Mouse (Mus musculus): ENCODE measurements around the gene Agap1.

Gene Agap1

DNA sequence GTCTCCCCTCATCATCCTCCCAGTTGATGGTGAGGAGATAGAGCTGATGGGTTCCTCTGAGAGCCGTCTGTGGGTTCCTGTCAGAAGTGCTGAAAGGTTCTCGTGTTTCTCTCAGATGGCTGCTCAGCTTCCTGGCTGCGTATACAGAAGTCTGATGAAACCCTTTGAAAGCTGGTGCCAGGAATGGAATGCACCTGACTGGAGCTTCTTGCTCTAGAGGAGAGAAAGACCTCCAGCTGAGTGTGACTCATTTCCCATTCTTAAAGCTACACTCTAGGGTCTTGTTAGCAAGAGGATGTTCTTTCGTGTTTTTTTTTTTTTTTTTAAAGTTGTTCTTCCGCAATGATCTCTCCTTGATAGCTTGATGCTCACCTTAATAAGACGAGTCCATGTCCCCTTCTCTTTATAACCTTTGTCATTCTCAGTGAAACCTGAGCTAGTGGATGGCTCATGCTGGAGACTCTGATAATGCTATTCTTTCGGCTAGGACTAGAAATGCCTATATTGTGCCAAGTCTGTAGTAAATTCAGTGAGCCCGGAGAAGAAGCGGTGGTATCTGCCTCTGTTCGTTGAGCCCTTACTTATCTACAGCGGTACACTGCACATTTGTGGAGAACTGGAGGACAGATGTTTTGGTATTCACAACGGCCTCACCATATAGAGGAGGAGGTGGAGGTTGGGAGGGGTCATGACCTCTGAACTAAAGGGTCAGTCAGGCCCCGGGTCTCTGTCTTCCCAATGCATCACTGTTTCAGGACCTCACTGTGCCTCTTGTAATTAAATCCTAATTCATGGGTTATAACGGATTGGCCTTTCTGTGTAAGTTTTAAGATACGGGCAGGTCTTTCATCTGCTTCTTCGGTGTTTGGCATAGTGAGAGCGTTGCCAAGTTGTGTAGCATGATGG lies 2.8 kb downstream of the Agap1 start:
- no peak for DNase-seq (ENCODE audit: low spot score in 2 of 2)

DNA sequence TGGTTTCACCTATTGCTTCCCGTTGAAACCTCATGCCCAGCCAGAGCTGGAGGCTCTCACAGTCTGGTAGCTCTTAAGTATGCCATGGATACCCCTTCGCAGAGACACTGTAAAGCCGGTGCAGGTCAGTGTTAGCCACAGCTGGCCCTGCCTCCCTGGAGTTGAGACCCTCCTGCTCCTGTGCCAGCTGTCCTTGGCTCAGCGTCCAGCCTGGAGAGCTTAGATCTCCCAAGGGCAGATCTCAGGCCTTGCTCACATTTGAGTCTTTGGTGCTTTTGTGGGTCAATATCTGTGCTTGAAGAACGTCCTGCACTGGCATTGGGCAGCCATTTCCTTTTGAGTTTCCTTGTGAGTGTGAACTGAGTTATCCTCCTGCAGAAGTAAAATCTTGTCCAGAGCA lies 7.3 kb downstream of the Agap1 start:
- no peak for DNase-seq (ENCODE audit: low spot score in 2 of 2)

DNA sequence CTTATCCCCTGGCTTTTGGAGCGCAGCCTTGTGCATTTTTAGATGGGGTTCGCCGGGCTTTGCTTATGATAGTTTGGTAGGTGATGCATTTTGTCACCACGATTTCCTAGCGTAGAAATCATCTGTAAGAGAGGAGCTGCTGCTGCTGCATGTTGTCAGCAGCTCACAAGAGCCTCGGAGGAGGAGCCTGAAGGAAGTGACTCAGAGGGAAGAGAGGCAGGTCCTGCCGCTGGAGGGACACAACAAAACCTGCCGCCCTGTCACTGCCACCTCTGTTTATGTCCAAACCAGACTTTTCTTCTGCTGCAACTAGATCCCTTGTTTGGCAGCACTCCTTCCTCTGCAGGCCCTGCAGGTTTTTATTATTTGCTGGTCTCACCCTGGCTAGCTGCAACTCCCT lies 8.5 kb downstream of the Agap1 start:
- no peak for DNase-seq (ENCODE audit: low spot score in 2 of 2)

DNA sequence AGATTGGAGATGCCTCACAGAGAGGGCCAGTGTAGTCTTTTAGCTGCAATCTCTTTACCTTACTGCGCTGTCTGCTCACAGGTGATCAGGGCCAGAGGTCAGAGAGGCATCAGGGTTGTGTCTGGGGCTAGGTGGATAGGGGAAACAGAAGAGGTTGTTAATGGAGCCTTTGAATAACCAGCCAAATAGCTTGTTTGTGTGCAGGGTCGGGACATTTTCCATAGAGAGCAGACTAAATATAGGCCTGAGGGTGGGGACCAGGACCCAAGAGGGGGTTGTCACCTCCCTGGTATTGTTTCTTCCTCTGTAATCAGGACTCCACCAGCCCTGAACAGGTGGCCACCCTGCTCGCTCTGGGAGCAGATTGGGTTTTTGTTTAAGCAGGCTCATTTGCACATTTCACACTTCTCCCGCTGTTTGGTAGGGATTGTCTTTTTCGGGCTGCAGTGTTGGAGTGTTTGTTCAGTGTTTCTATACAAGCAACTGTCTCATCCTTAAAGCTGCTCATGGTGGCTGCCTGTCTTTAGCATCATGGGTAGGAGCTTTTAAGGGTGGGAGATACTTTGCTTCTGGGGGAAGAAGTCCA lies 10.9 kb downstream of the Agap1 start:
- DNase-seq (ENCODE audit: low spot score in 2 of 2), result no peak

DNA sequence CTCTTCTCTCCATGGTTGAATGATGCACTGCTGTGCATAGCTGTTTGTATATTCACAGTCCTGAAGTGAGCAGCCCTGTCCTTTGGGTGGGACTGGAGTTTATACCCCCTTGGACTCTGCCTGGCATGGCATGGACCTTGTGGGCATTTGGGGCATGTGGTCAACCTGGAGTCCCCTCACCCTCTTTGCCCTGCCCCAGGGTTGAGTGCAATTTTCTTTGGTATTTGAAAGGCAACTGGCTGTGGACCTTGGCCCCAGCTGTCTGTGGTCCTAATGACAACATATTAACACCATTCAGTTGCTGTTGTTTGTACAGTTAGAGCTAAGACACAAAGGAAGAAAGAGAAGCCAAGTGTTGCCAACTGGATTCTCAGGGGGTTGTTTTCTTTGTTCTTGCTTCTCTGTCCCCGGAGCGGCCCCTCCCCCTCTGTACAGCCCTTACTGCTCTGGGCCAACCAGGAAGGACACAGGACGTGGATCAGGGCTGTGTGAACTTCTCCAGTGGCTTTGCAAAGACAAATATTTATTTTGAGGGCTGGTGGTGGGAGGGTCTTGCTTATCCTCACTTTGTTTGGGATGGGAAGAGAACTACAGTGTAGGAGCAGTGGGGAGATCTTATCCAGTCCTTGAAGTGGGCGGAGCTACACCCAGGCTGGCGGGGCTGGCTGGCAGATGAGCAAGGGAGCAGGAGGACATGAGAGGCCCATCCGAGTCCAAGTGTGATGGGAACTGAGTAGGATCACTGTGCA lies 12.9 kb downstream of the Agap1 start:
- DNase-seq (ENCODE audit: low spot score in 2 of 2), result no peak

DNA sequence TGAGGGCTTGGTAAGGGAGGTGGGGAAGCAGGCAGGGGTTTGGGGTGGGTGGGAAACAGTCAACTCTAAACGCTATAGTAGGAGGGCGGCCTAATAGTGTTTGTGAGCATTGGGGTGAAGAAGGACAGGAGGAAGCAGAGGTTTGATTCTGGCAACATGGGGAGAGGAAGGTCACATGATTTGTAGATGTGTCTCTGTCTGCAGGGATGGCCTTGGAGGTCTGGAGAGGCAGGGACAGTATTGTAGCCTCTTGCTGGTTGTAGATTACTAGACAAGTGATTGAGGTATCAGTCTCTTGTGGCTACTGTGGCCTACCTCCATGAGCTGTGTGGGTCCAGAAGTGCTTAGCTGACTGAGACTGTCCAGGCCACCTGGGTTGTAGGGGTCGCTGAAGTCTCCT lies 13.5 kb downstream of the Agap1 start:
- no peak for DNase-seq (ENCODE audit: low spot score in 2 of 2)

DNA sequence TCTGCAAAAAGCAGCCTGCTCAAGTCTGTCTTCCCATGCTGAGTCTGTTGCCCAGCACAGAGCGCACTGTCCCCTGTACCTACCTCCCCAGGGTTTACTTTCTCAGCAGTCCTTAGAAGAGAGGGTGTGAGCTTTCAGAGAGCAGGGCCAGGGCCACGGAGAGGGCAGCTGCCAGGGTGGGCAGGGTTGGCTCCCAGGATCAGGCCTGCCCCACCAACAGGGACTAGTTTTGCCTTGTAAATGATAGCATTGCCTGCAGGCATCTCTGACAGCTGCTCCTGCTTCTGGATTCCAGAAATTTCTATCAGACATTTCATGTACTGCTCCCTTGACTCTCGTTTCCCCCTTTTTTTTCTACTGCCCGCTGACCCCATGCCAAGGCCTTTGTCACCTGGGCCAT lies 16.8 kb downstream of the Agap1 start:
- DNase-seq (ENCODE audit: low spot score in 2 of 2), result no peak

DNA sequence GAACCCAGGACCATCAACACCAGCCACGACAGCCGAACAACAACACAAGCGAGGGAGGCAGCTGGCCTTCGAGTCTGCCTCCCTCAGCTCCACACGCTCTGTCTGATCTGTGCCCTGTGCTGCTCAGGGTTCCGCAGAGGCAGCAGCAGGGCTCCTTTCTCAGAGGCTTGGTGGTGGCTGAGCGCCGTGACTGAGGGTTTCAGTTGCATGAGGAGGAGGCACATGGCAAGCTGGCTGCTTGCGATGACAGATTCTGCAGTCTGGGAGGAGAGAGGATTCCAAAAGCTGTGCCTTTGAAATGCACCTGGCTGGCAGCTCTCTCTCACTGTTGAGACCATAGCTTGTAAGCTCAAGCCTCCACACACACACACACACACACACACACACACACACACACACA lies 17.3 kb downstream of the Agap1 start:
- DNase-seq (ENCODE audit: low spot score in 2 of 2), result no peak

DNA sequence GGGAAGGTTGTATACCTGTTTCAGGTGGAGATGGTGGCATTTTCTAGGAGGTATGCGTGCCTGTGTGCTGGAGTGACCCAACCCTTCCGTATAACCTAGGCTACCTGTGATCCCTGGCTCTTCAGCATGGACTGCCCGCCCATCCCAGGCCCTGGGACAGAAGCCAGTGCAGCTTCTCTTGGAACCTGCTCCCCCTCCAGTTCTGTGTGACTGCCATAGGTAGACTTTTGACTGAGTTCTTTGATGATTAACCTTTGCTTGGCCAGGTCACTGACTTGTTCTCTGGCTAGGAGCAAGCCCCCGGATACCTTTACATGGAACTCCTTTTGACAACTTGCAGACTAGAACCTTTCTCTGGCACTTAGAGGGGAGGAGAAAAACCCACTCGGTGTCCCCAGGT lies 19.3 kb downstream of the Agap1 start:
- DNase-seq (ENCODE audit: low spot score in 2 of 2), result no peak

DNA sequence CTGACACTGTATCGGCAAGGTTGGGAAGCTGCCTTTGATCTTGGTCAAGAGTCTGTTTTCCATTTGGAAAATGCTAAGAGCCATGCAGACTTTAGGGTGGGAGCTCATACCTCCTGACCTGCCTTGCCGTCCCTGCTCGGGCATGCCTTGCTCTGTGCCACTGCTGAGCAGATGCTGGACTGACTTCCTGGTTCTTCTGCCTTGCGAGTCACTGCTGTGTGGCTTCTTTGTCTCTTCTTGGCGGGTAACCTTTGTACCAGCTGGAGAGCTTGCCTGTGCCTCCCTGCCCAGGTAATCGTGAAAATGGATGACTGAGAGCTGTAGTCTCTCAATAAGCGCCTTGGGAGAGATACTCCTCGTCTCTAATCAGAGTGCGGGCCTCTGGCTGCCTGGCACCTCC lies 20.2 kb downstream of the Agap1 start:
- no peak for DNase-seq (ENCODE audit: low spot score in 2 of 2)

DNA sequence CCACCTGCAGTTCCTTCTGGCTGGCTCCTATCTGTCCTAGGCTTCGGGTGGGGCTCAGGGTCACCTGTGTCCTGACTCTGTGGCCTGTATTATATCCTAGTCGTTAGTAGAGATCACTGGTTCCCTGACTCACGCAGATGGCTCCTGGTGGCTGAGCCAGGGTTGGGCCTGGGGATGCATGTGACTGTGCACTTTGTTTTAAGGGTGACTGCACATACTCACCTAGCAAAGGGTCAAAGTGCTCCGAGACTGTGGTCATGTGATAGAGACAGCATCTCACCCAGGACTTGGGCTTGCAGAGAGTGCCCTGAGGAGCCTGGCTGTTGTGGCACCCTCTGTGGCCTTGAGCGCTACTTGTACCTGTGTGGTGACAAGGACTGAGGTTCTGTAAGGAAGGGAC lies 22.4 kb downstream of the Agap1 start:
- no peak for DNase-seq (ENCODE audit: low spot score in 2 of 2)

DNA sequence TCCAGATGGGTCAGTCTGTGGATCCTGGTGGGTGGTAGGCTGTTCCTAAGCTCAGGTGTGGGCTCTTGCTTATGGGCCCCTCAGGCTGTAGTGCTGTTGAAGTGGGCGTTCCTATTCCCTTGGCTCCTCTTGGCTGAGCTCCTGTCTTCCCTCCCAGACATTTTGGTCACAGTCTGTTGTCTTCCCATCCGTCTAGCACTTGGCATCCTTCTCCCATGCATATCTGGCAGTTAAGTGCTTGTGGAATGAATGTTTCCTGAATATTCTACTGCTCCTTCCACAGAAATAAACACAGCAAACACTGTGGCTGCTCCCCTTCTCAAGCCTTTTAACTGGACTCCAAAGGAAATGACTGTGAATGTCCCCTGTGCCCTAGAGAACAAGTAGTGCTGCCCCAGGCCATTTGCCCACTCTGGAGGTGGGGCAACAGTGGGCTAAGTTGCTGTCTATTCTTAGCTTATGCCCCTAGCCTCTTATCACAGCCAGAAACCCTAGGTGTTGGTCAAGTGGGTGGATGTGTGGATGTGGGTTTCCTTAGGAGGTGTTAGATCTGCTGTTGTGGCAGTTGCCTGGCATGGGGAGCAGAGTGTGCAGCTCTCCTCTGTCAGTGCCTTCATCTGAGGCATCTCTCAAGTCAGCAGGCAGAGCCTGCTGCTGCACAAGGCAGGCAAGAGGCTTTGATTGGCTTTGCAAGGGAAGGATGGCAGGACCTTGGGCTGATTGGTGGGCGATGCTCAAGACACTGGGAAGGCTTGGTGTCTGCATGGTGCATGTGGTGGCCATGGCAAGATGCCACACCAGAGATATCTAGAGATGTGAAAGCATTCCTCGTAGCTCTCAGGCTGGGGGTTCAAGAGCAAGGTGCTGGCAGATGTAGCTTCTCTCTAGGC lies 24.2 kb downstream of the Agap1 start:
- no peak for DNase-seq (ENCODE audit: low spot score in 2 of 2)

DNA sequence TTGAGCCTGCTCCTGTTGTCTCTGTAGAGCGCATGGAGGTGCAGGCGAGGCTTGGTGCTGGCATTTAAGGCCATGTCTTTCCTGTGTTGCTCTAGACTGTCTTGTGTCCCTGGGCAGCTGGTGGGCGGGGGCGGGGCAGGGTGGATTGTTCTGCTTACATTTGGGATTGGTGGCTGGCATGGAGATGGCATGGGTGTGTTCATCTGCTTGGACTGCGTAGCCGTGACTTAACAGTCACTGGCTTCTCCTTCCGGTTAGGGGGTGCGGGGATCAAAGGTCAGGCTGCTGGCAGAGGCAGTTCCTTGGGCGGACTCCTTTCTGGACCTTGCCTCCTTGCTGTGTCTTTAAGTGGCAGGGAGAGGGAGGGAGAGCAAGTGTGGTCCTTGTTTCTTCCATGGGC lies 26.5 kb downstream of the Agap1 start:
- no peak for DNase-seq (ENCODE audit: low spot score in 2 of 2)

DNA sequence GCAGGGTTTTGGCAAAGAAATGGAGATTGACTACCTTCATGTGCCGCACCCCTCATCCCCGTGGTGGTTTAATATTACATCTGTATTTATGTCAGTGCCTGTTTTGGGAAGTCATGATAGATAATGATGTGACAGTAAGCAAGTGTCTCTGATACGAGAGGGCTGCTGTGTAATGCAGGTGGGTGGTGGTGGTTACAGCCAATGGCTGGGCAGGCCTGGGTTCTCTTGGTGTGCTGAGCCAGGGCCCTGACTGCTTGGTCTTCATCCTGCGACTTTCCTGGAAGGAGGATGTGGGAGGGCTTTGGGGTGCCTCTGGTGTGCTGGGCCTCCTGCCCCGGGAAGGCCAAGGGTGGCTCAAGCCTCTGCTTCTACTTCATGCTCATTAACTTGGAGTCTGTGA lies 28.2 kb downstream of the Agap1 start:
- no peak for DNase-seq (ENCODE audit: low spot score in 2 of 2)

DNA sequence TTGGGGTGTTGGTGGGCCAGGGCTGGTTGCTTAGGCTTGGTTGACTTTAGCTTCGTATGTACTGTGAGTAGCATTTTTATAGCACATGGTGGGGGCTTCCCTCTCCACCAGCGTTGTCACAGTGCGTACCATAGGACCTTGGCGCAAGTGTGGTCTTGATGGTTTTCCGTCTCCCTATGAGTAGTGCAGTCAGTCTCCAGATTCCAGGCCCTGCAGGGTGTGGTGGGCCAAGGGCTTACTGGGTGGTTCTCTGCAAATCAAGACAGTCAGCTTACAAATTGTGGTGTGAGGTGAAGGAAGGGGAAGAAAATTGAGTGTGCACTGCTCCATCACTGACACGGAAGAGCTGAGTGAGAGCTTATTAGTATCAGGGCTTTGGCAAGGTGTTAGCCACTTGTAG lies 32.3 kb downstream of the Agap1 start:
- DNase-seq (ENCODE audit: low spot score in 2 of 2), result no peak

DNA sequence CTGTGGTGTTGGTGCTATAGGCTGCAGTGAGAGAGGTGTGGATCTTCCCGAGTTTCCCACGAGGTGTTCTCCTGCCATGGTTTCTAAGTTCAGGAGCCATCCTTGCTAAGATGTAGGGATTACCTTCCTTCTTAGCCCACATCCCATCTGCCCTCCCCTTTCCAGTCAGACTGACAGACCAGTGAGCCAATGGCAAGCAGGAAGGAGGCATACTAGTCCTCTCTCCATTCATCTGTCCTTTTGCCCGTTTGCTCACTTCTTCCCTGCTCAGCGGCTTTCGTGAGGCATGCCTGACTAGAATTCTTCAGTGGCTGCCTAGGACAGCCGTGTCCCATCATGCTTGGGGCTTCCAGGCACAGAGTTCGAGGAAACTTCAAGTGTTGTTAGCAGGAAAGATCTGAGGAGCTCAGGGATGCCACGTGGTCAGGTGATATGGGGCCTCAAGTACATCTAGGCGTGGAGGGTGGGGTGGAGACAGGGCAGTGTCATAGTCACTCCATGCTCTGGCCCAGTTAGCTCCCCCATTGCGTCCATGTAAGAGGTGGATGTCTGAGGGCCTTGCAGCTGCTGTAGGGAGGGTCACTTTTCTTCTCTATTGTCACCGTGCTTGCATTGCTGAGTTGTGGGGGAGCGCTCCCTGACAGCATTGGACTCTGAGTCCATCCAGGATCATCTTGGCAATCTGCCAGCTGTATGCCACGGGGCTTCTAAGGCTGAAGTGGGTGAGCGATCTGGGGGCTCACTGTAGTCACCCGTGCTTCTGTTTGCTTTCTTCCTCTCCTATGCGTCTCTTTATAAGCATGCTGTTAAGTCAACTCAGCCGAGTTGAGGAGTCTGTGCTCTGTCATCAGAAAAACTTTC lies 34.7 kb downstream of the Agap1 start:
- no peak for DNase-seq (ENCODE audit: low spot score in 2 of 2)

DNA sequence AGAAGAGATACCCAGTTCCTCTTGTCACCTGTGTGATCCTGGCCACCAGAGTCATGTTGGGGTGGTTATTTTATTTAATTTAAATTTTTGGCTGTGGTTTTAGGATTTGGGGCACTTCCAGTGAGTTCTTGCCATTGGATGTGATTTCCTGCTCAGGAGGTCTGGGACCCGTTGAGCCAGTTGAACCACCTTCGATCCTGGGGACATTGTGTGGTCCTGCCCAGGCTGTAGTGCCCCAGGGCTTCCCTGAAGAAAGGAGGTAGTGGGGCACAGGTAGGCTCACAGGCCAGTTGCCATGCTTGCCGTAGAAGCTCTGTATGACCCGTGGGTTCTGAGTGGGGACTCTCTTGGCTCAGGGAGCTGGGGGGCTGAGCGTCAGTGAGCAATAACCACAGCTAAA lies 38.6 kb downstream of the Agap1 start:
- no peak for DNase-seq (ENCODE audit: low spot score in 2 of 2)

DNA sequence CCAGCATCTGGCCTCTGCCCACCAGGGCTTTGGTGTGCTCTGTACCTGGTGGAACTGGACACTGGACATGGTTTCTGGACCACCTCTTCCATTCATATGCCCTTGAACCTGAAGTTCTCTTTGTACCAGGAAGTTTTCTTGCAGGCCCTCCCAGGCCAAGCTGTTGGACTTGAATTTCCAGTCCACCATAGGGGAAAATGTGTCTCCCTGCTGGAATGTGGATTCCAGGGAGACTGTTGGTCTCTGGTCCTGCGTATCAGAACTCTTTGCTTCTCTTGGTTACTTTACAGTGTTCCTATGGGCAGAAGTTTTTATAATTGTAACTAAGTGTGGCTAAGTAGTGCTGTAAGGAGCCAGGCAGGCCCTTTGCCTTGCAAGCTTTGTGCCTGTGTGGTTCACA lies 40.2 kb downstream of the Agap1 start:
- no peak for DNase-seq (ENCODE audit: low spot score in 2 of 2)

DNA sequence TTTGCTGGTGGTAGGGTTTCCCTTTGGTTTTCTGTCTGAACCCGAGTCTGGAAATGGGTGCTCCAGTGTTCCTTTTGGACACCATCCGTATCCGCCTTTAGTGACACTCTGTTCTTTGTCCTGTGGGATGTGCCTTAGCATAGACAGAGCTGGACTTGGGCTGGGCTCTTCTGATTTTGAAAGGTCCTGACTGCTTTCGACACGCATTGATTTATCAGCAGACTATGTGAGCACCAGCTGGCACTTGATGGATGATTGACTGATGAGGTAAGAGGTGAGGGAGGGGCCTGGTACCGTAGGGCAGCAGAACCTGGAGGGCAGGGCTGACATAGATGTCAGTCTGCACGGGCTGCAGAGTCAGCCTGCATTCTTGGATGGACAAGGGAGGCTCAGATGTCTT lies 41.6 kb downstream of the Agap1 start:
- DNase-seq (ENCODE audit: low spot score in 2 of 2), result no peak

DNA sequence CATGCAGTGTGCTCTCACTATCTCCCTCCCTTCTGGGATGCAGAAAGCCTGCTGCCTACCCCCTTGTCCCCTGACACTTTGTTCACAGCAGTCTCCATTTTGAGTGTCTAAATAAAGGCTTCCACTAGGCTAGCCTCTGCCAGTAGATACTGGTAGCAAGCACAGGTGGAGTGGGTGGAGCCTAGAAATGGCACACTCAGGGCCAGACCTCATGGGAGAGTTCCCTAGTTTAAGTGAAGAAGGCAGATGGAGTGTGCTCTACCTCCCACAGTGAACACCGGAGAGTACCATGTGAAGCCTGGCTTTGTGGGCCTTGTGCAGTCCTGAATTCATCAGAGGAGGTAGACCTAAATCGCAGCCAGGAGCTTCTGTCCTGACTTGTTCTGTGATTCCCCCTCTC lies 46.3 kb downstream of the Agap1 start:
- no peak for DNase-seq (ENCODE audit: low spot score in 2 of 2)

DNA sequence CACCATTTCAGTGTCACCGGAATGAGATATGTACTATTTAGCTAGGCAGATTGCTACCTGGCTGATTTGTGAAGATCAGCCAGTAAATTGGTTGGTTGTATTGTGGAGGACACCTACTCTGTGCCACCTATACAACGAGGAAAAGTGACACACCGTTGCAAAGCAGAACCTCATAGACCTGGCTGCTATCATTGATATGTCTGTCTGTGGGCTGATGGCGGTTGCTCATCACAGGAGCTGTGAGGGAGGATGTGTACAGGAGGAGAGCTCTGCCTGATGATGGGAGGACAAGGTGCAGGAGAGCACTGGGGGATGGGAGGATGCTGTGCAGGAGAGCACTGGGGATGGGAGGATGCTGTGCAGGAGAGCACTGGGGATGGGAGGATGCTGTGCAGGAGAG lies 46.7 kb downstream of the Agap1 start:
- no peak for DNase-seq (ENCODE audit: low spot score in 2 of 2)
